Mouse (Mus musculus) kidney, embryonic 15.5 days (tissue): ENCODE results near the gene Tbc1d12. TPM values are rescaled to one million over a fixed set of nuclear protein-coding genes. Genes with fewer than 3 reads are reported as not detected.

Source experiments
- ATAC-seq: fragments of 200-750 bp; cut with Nextera tagmentation; replicated peaks from 2 replicates; pipeline ENCODE4 v1.8.0; 2017; ENCODE audit warnings: moderate TSS enrichment; ENCODE audit not compliant: low FRiP score
- H3K27ac ChIP-seq: fragments of 300-500 bp; sonication (generic); 2 replicates; pipeline ENCODE4 v1.5.1; 2015; ENCODE audit warnings: mild to moderate bottlenecking, inconsistent platforms
- H3K27me3 ChIP-seq: fragments of 300-500 bp; sonication (generic); 2 replicates; pipeline ENCODE4 v1.6.1; 2015; ENCODE audit warnings: inconsistent platforms
- H3K36me3 ChIP-seq: fragments of 300-500 bp; sonication (generic); 2 replicates; pipeline ENCODE4 v1.6.1; 2015; ENCODE audit warnings: inconsistent platforms
- H3K4me1 ChIP-seq: fragments of 300-500 bp; sonication (generic); 2 replicates; pipeline ENCODE4 v1.6.1; 2015; ENCODE audit warnings: inconsistent platforms
- H3K4me2 ChIP-seq: fragments of 300-500 bp; sonication (generic); 2 replicates; pipeline ENCODE4 v1.6.1; 2015; ENCODE audit warnings: moderate library complexity, mild to moderate bottlenecking, inconsistent platforms
- H3K4me3 ChIP-seq: fragments of 300-500 bp; sonication (generic); replicated peaks from 2 replicates; pipeline ENCODE4 v1.5.1; 2015; ENCODE audit warnings: mild to moderate bottlenecking, inconsistent platforms
- H3K9ac ChIP-seq: fragments of 300-500 bp; sonication (generic); 2 replicates; pipeline ENCODE4 v1.6.1; 2015; ENCODE audit warnings: mild to moderate bottlenecking, inconsistent platforms
- H3K9me3 ChIP-seq: fragments of 300-500 bp; sonication (generic); replicated peaks from 2 replicates; pipeline ENCODE4 v1.6.1; 2016; ENCODE audit warnings: inconsistent platforms
- WGBS: fragments of 180-500 bp; shearing (Covaris S2); methylation state at CpG from one replicate; pipeline ENCODE4 v1.1.7; 2015; ENCODE audit warnings: mixed read lengths; 5-methylcytosine and 5-hydroxymethylcytosine counted together
- polyA plus RNA-seq: library from polyadenylated mRNA; unstranded; fragments of >200 nt; fragmentation: Nextera tagmentation; extraction: Ambion mirVana; gene quantifications from 2 replicates; pipeline ENCODE4 v1.2.1, GENCODE M21; 2015

Tbc1d12 gene
- polyA plus RNA-seq, 1 experiment from 2014 or later = 2.4 TPM

DNA sequence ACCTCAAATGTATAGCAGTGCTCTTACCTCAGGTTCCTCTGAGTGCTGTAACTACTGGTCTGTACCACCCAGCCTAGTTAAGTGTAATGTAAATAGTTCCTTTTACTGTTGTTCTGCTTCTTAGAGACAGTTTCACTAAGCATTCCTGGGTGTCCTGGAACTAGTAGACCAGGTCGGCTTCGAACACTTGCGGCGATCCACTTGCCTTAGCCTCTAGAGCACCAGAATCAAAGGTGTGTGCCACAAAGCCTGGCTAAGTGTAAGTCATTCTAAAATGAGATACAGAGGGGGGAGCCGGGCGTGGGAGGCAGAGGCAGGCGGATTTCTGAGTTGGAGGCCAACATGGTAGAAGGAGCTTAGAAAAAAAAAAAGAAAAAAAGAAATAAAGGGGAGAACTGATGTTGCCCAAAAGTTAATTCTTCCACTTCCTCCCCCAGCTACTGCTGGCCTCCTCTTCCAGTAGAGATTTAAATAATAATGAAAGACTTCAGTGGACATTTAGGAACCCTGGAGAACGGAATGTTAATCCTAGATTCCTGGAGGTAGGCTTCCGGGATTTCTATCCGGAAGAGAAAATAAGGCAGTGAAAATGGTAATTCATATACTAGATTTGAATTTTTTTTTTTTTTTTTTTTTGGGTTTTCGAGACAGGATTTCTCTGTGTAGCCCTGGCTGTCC lies 92.2 kb downstream of the Tbc1d12 start:
- H3K27me3 ChIP-seq = no peaks in the 10 kb centered on the region
- H3K4me1 ChIP-seq = peaks cover 8% of the 10 kb centered on the region
- H3K9ac ChIP-seq = no peak overlapping the region
- H3K9me3 ChIP-seq = no peaks in the 10 kb centered on the region
- no peak overlapping the region for H3K27ac ChIP-seq
- H3K4me3 ChIP-seq = no peak overlapping the region
- 95% methylated on average over 11 of the region's 11 CpGs for WGBS
- 0 out of 2 replicates have a peak, but pooled peaks cover 3% of the 10 kb centered on the region for H3K36me3 ChIP-seq
- ATAC-seq = no peak
- no peak overlapping the region for H3K4me2 ChIP-seq

DNA sequence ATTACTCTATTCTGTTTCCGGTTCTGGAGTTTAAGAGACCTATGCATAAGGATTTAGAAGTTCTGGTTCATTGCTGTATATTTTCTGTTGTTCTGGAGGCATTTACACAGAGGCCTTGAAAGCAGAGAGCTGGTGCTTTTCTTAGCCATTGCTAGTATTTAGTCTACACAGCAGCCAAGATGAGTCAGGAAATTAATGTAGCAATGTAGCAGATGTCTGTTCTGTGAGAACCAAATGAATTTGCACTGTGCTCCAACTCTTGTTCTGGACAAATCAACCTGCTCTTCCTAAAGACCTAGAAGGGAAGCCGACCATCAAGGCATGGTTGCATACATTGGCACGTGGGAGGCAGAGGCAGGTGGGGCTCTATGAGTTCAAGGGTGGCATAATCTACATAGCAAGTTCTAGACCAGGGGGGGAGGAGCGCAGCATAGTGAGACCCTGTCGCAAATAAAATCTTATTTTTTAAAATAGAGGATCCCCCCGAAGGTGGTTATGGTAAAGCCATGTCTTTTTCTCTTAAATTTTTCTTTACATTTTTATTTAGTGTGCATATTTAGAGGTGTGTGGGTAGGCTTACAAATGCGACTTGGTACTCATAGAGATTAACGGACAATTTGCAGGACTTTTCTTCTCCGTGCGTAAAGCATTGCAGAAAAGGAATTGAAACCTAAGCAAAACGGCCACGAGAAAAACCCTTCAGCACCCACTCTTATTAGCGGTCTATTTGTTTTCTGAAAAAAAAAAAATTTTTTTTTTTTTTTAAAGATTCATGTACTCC lies 93.3 kb downstream of the Tbc1d12 start:
- peaks cover 12% of the 10 kb centered on the region for H3K36me3 ChIP-seq
- H3K4me1 ChIP-seq = peaks cover 8% of the 10 kb centered on the region
- H3K9me3 ChIP-seq = no peaks in the 10 kb centered on the region
- ATAC-seq = no peak
- H3K9ac ChIP-seq = peak overlapping the region; percentile 73; the same call in 1 of the 2 replicates
- no peak overlapping the region for H3K27ac ChIP-seq
- peak overlapping the region; percentile 87 for H3K4me2 ChIP-seq
- 73% methylated on average over 13 of the region's 13 CpGs for whole genome bisulfite sequencing
- no peaks in the 10 kb centered on the region for H3K27me3 ChIP-seq
- peak overlapping the region; percentile 91 for H3K4me3 ChIP-seq

DNA sequence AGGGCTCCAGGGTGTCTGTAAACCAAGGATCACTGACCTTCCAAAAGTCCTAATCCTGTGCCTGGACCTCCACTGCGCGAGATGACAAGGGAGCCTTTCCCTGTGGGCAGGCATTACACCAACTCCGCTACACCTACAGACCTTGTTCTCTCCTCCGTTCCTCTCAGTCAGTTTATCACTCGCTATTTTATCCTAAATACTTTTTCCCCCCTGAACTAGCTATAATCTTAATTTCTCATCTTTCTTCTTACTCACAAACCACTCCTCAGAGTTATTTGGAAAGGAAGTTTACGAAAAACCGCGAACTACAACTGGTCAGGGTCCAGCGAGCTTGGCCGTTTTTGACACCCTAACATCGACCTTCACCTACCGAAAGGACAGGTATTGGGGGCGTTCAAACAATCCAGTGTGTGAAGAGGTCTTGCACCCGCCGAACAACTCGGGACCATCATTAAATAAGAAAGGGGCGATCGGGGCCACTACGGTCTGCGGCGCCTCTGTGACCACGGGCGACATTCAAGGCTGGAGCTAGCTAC lies 93.9 kb downstream of the Tbc1d12 start:
- ATAC-seq = peak; percentile 23; the same call in 1 of the 2 replicates
- peak overlapping the region; percentile 87 for H3K4me2 ChIP-seq
- WGBS = 2% methylated on average over 23 of the region's 23 CpGs
- peak overlapping the region; percentile 73 for H3K9ac ChIP-seq
- H3K27ac ChIP-seq = peak overlapping the region; percentile 87
- H3K27me3 ChIP-seq = no peaks in the 10 kb centered on the region
- peak overlapping the region; percentile 91 for H3K4me3 ChIP-seq
- H3K36me3 ChIP-seq = peaks cover 15% of the 10 kb centered on the region
- peaks cover 8% of the 10 kb centered on the region for H3K4me1 ChIP-seq
- H3K9me3 ChIP-seq = no peaks in the 10 kb centered on the region

DNA sequence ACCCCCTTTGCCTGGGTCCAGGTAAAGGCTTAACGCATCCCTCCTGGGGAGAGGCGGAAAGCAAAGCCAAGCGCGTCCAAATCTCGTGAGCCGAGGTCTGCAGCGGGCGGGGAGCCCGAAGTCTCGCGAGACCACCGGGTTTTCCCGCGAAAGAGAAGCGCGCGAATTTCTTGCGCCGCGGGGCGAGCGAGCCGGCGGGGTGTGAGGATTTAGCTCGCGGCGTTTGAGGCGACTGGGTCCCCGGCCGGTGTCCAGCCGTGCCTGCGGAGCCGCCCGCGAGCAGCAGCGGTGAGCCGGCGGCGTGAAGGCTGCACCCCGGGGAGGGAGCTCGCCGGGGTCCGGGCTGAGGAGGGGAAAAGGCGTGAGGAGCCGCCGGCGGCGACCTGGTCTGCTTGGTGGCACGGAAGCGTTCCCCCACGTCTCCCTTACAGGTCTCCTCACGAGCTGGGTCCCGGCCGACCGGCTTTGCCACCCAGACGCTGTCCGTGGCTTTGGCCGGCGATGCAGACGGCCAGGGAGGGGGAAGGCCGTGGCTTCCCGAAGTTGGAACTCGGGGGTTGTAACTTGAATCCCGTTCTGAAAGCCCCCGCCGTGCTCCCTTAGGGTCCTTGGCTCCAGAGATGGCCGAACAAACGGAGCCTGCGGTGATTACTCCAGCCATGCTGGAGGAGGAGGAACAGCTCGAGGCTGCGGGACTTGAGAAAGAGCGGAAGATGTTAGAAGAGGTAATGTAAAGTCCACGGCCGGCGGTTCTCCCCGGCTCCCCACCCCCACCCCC lies 94.6 kb downstream of the Tbc1d12 start, which contains the start of gene Hells:
TSS of gene Hells (plus strand) at position 128 of the 778 bp plus-strand sequence.
- Histone ChIP-seq H3K4me1 (peaks cover 8% of the 10 kb centered on the region), H3K27me3 (no peaks in the 10 kb centered on the region), H3K9ac (peak within 1 kb of the TSS; percentile 73), H3K27ac (peak within 1 kb of the TSS; percentile 87), H3K9me3 (no peaks in the 10 kb centered on the region), H3K36me3 (peaks cover 19% of the 10 kb centered on the region), H3K4me3 (peak within 1 kb of the TSS; percentile 91), H3K4me2 (peak within 1 kb of the TSS; percentile 87)
- under 1% methylated on average over 76 of the region's 76 CpGs for WGBS
- peak; percentile 95 for ATAC-seq

DNA sequence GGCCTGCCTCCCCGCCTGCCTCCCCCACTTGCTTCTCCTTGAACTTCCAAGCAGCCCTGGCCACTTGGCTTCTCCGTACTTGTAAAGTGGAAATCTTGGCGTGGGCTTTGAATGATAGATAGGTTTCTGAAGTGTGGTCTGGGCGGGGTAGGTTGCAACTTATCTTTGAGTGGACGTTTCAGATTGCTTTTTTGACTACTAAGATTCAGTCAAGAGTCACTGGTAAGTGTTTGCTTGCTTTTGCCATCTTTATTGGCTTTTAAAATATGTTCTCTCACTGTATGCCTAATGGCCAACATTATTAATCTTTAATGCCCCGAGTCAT lies 95.1 kb downstream of the Tbc1d12 start:
- Histone ChIP-seq H3K9ac (peak overlapping the region; percentile 73), H3K4me2 (peak overlapping the region; percentile 87), H3K4me1 (peaks cover 8% of the 10 kb centered on the region), H3K4me3 (peak overlapping the region; percentile 91), H3K27me3 (no peaks in the 10 kb centered on the region), H3K36me3 (peaks cover 22% of the 10 kb centered on the region), H3K27ac (peak overlapping the region; percentile 87), H3K9me3 (no peaks in the 10 kb centered on the region)
- WGBS = under 1% methylated on average over 6 of the region's 6 CpGs
- no peak; the same call in 1 of the 2 replicates for ATAC-seq

DNA sequence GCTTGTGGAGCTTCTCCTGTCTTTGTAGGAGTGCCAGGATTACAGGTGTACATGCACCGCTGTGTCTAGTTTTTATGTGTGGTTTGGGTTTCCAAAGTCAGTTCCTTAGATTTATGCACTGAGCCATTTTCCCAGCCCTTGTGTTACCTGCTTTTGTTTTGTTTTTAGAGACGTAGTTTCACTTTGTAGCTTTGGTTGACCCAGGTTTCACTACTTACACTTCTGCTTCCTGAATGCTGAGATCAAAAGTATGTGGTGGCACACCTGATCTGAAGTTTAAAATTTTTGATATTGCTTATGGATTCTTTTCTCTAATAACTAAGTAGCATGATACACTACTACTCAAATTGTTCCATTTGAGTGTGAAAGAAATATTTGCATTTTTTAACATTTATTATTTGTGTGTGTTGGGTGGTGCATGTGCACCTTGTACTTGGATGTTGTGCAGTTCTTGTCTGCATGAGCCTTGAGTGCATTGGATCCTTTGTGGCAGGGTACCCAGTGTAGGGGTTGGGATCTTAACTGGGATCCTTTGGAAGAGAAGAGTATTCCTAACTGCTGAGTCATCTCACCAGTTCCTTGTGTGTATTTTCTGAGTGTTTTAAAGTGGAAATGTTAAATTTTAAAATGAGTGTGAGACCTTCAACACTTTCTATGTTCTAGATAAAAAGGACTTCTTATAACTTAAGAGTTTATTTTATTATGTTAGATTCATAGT lies 108.4 kb downstream of the Tbc1d12 start:
- H3K36me3 ChIP-seq = peaks cover 68% of the 10 kb centered on the region
- H3K27ac ChIP-seq = no peak overlapping the region
- H3K27me3 ChIP-seq = no peaks in the 10 kb centered on the region
- no peak overlapping the region for H3K4me2 ChIP-seq
- ATAC-seq = no peak
- H3K4me1 ChIP-seq = no peaks in the 10 kb centered on the region
- WGBS = 88% methylated on average over 2 of the region's 2 CpGs
- H3K9me3 ChIP-seq = no peaks in the 10 kb centered on the region
- no peak overlapping the region for H3K4me3 ChIP-seq
- H3K9ac ChIP-seq = no peak overlapping the region

Other genes starting within 250 kb of the Tbc1d12 start
- 8.0 and 8.2 TPM in 2 replicates for gene Noc3l, start 17.3 kb upstream of the Tbc1d12 start, polyA plus RNA-seq
- 53.6 and 56.9 TPM in 2 replicates for gene Hells, start 94.3 kb downstream of the Tbc1d12 start, polyA plus RNA-seq
- gene Cyp2c55, start 170.4 kb downstream of the Tbc1d12 start, polyA plus RNA-seq = 0.08 TPM in 1 of 2 replicates, not detected in the other
- not detected in 2 replicates for gene Cyp2c65, start 224.4 kb downstream of the Tbc1d12 start, polyA plus RNA-seq